Mouse (Mus musculus) fat pad, adult 2 months (tissue): ENCODE data around the gene Rab28.
A peak's percentile ranks its signal among the peaks of the same experiment; 100 is the strongest.
"Not testable (repeated sequence)": the region's sequence is repeated elsewhere in the genome, so short reads cannot be mapped to it uniquely, and the experiment has no call there.

Experiments used
- DNase-seq: peaks from one replicate; pipeline ENCODE4 v3.0.0-alpha.2; 2011; ENCODE audit warnings: low read depth, low spot score; ENCODE audit errors: extremely low read depth

Rab28 gene

DNA sequence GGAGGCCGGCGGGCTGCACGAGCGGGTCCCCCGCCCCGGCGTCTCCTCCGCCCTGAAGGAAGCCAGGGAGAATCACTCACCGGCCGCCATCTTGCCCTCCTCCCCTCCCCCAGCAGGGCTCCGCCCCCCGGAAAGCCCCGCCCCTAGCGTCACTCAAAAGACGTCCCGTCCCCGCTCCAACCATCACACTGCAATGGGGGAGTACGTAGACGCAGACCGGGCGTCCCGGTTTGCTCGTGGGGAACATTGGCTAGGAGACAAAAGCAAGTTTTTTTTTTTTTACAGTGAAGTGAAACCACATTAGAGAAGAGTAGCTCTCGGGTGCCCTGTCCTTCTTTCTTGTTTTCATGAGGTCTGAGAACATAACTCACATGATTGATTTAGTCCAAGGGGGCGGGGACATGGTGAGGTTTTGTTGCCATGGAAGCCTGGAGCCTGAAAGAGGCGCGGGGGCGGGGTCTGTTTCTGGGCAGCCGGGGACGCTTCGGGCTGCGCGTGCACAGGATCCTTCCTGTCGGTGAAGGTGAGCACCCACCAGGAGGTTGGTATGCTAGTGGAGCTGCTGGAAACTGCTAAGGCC, at the start of gene Rab28:
Rab28 (minus strand) TSS at position 107 of the 580 bp plus-strand sequence.
- peak; percentile 40 for DNase-seq

DNA sequence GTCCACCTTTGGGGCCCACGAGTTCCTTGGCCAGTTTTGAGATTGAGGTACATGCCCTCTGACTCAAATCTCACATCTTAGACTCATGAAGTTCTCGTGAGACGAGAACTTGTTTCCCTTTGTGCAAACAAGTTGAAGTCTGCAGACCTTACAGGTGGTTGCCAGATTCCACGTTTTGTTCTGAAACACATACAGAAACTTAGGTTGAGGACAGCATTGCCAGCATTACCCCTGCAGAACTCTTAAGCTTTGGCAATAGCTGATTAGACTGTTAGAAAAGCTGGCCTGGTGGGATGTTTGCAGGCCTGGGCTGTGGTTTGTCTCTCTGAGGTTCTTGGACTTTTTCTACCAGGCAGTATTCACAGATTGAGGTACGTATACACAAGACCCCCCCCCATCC, 49.4 kb upstream of the Rab28 start:
- no peak for DNase-seq

DNA sequence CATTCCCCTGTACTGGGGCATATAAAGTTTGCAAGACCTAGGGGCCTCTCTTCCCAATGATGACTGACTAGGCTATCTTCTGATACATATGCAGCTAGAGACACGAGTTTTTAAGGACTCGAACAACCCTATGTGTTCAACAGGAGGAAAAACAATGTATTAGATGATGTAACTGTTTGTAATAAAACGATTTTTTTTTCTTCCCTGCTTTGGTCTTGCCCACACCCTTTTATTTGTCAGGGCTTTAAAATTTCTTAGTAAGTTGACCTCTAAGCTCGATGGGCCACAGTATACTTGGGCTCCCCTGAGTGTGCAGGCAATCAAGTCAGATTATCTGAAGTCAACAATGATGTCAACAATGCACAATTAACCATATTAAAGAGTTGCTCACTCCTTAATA, 48.4 kb upstream of the Rab28 start:
- no peak for DNase-seq

DNA sequence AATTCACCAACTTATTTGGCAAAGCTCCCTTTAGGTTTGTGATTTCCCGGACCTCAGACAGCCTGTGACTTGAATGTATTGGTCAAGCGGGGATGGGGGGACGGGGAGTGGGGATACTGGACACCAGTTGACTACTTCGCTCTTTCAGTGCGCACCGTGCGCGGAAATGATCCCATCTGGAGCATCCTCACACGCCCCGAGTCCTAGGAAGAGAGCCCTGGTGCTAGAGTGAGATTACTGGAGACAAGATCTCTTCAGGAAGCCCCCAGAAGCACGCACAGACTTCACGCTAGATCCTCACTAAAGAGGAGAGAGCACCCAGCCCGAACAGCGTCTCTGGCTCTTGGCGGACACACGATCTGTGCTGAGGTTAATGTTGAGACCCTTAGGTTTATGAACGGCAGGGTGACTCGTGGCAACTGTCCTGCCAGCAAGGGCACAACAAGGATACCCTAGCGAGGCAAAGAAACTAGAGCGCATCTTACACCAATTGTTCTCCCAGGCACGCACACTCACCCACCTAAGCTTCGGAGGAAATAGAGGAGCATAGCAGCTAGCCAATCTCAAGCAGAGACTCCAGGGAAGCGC, 47.5 kb upstream of the Rab28 start:
- DNase-seq, result no peak

DNA sequence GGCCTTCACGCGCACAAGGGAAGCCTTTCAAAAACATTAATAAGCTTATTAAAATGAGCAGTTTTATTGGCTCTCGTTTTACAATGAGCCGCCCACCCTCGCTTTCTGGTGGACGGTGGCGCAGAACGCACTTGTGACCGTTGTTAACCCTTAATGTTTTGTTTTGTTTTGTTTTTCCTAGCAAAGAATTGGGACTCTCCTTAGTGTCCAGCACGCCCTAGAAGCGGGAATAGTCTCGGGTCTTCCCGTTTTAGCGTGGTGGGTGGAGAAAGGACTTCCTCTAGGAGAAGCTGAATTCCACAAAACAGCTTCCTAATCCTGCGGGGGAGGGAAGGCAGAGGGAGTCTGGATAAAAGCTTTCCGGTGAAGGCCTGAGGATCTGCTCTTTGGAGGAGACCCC, 46.9 kb upstream of the Rab28 start:
- no peak for DNase-seq

DNA sequence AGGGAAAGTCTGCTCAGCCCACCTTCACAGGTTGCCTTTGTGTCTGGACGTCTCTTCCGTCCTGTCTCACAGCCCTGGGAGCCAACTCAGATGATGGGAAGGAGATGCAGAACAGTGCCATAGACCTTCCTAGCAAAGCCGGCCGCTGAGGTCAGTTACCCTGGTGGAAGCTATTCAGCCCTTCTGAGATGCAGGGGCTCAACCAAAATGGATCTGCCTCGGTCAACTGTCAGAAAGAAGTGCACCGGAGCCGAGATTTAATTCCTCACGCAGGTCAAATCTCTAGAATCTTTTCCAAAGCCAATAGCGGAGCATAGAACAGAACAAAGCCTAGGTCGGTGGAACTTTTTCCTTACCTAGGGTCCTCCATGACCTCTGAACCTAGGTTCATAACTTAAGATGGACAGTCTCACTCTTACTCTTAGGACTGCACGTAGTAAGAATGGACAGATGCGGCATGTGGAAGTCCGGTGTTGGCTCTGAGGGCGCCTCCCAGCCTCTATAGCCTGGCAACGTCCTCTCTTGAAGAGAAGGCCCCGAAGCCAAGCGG, 46.3 kb upstream of the Rab28 start:
- no peak for DNase-seq

DNA sequence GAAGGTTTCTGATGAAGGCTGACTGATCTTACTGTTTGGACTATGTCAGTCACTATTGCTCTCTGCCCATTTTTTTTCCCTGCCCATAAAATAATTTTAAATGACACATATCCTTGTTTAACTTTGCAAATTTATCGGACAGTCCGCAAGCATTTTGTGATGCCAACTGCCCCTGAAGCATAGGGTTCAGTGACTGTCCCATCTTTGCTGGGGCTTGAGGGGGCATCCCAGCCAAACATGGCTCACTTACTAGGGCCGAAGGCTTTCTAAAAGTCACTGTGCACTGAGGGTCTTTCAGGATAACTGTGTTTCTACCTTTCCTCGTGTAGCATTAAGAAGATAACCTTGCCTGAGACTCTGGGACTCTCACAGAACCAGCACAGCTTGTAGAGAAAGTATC, 44.8 kb upstream of the Rab28 start:
- DNase-seq, result no peak

DNA sequence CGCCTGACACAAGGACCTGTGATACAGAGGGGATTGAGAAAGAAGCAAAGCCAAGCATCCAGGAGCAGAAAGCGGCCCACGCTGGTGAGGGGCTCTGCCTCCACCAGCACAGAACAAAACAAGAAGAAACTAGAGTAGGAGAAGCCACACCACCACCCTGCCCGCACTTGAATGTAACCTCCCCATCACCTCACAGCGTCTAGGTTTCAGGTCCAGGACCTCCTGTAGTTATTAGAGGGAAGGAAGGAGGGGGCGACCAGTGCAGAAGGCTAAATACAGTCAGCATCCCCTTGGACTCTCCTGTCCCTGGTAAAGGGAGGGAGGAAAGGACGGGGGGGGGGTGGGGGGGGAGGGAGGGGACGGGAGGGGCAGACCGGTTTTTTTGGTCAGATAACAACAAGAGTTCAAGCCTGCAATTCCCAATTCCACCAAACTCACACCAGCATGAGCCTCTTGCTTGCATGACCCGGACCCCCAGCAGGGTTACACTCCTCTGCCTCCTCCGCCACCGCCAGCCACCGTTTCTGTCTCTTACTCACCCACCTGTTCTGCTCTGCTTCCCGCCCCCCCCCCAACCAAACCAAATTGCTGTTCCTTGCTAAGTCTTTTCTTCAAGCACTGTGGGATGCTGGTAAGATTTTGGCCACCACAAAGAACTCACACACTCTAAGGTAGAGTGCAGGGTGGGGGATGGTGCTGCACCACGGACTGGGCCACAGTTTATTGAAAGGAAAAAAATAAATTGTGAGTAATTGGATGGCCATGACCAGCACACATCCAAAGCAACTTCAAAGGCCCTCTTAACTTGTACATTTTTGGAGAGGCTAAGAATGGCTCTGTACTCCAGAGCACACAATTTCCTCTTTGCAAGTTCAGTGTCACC, 37.2 kb upstream of the Rab28 start:
- DNase-seq, result no peak

DNA sequence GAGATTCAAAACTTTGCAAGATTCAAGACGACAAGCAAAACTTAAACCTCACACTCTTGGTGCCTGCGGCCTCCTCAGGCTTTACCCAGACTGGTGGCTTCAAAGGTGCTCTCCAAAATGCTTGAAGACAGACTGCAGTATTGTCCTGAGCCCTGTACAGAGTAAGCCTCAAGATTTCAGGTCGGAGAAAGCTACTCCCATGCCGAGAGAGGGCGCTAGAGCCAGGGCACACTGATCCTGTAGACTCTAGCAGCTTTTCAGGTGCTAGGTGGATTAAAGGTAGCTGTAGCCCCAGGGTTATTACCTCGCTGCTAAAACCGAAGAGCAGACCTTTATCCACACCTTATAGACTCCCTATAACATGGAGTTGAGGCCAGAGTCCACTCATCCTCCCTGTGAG, 36.3 kb upstream of the Rab28 start:
- DNase-seq, result no peak

DNA sequence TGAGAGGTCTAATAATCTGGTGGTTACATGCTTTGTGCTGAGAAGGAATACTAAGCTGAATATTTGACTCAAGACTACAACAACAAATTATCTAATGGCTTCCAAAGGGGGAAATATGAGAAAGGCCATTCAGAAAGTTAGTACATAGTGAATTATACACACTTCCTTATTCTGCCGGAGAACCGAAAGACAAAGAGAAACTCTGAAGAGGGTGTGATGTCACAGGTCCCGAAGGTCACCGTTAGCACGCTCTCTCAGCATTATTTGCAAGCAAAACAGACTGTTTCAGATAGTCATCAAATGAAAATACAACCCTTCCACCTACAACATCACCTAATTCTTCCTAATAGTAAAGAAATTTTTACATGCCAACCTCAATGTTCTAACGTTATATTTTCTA, 30.9 kb upstream of the Rab28 start:
- DNase-seq, result no peak

DNA sequence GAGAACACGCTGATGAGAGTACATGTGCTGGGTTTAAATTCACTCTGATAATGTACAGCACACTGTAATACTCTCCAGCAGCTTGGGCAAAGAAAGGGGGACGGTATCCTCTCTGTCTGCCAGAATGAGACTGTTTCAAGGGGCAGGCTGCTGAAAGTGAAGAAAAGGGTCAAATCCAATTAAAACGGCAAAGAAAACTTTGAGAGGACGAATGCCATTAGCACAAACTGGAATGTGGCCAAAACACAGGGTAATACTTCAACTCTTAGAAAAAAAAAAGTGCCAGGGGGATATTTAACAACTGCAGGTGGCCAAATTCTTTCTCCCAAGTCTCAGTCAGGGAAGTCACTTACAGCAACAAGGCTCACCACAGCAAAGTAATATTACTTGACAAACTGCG, 29.1 kb upstream of the Rab28 start:
- DNase-seq, result no peak

DNA sequence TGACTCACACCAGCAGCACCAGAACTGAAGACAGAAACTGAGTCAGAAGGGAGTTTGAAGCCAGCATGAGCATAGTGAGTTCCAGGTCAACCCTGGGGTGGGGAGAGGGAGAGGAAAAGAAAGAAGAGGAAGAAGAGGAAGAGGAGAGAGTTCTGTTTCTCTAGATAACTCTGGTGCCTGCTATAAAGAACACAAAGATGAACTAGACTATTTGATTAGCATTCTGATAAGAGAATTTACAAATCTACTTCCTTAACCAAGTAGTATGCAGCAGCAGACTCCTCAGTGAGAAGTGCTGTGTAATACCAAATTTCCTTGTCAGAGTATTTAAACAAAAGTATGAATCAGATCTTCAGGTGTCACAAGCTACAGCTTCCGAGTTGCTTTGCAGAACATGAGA, 19.1 kb upstream of the Rab28 start:
- DNase-seq, result no peak

DNA sequence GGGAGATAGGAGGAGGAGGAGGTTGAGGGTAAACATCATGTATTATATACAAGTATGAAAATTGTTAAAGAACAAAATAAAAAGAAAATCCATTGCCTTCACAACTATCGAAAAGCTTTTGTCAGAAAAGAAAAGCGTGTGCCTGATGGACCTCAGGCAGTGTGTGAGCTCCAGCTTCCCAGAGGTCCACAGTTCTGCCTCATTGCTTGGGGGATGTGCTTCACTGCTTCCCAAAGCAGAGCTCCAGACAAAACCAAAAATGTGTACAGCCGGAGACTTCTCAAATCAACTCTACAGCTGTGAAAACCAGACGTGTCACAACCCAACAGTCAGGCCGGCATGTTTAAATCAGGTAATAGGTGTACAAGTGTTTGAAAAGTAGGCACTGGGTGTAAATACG, 17.6 kb upstream of the Rab28 start:
- no peak for DNase-seq

DNA sequence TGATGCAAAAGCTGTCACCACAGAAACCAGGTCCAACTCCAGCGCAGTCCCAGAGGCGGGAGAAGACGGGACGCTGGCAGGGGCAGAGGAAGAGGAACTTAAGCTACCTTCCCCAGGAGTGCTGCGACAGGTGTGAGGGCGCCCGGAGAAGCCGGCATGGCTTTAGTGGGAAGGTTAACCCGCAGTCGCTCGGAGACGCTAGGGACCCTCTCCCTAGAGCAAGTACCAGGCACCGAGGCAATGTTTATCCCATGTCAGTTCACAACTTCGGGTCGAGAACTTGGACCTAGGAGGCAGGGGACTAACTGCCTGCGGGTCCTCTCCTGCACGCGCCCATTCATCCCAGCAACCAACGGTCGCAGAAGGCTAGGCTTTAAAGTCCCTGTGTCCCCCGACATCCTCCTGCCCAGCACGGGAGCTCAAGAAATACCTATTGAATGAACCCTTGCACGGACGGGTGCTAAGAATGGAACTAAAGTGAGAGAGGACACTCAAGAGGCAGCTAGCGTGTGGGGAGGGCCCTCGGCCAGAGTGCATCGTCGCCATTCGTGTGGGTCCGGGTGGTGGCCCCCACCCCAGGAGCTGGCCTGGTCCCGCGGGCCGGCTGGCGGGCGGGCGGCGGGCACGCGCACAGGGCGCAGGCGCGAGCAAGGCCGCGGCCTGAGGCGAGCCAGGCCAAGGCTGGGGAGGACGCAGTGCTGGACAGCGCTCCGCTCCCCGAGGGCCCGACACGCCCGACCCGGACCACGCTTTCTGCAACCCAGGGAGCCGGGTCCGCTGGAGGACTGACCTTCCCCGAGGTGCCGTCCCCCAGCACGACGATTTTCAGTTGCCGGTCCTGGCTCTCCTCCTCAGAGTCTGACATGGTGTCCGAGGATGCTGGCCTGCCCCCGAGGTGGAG, 592 bp downstream of the Rab28 start:
- no peak for DNase-seq

DNA sequence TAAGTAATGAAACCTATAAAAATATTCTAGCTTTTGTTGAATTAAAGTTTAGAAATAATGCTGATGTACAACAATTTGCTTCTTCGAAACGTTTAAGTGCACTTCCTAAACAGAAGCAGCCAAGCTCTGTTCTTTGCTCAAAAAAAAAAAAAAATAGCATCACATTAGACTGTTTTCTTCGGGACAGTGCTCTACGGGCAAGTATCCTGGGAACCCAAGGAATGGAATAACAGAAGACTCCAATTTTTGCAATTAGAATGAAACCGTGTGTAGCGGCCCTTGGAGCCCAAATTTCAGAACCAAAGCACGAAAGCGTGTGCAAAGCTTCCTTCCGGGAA, 1.2 kb downstream of the Rab28 start:
- no peak for DNase-seq

DNA sequence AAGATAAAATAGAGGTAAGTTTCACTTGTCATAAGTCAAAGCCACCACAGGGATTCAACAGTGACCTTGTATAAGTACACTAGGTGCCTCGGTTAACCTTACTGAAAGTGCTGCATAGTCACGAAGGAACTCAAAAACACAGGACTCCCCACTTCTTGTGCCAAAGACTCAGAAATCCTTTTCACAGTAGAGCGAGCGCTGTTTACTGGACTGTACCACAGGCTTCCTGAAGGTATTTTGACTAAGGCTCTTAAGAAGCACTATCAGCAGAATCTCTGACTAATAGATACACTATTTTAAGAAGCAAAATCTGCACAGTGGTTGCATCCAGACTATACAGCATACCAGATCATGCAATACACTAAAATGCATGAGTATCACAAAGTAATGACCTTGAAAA, 6.9 kb downstream of the Rab28 start:
- not testable (repeated sequence) for DNase-seq

DNA sequence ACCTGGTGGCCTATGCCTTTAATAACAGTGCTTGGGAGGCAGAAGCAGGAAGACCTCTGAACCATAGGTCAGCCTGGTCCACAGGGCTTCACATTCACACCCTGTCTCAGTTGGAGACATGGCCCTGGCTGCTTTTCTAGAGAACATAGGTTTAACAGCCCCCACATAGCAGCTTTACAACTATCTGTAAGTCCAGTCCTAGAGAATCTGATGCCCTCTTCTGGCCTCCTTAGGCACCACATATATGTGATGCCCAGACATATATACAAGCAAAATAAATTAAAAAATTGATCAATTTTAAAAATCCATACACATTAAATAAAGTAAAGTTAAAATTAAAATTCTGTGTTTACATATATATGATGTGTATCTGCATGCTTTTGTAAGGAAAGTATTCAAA, 10.0 kb downstream of the Rab28 start:
- no peak for DNase-seq

DNA sequence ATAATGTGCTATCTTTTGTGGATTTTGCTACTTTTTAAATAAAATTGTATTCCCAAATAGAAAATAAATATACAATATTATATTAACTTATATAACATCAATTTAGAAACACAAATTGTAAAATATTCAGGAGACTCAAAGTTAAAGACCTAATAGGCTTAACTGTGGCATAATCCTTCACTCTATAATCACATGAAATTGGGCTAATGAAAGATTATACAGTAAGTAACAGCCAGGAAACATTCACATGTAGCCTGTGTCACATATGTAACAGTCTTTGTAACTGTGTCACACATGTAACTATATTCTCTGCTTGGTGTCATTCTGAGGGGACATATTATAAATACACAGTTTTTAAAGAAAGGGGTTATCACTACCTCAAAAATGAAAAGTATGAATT, 22.9 kb downstream of the Rab28 start:
- DNase-seq, result no peak

DNA sequence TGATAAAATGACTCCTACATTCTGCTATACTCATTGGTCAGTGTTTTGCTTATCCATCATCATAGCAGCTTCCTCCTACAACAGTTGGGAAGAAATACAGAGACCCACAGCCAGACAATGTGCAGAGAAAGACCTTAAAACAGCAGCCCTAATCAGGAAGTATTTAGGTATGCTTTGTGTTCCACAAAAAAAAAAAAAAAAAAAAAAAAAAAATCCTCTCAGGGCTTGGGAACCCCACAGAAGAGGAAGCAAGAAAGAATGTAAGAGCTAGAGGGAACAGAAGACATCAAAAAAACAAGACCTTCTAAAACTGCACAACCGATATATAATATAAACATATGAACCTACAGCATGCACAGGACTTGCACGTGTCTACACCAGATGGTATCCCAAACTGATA, 24.0 kb downstream of the Rab28 start:
- DNase-seq, result no peak

DNA sequence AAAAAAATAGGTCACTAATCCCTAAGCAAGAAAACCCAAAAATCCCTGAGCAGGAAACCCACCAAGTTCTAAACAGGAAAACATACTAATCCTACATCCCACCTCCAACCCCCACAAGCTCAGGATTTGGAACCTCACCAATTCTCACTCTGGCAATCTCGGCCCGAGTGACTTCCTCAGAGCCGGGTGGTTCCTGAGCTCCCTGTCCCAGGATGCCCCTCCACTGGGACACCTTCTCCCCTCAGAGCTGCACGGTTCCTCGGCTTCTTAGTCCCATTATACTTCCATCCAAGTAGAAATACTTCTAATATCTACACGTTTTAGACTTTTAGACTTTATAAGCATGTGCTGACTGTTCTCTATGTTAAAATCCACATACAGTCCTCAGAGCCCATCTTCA, 41.9 kb downstream of the Rab28 start:
- DNase-seq, result no peak

DNA sequence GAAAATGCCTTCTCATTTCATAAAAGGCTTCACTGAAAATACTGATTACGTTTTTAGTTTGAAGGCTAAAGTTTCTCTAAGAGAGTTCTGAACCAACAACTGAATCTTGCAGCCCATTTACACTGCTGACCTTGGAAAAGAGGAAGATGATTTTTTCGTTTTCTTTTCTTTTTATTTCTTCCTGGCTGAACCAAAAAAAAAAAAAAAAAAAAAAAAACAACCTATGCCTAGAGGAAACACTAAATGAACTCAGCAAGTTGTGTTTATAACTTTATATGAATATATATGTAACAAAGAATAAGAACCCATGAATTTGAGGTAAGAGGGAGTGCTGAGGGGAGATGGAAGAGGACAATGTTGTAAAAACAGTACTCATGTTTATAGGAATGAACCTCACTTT, 71.2 kb downstream of the Rab28 start:
- DNase-seq, result no peak
